Mouse (Mus musculus) common myeloid progenitor, adult 5-6 weeks (primary cell): Measurements from ENCODE around the gene Nav2. TPM values are rescaled to one million over a fixed set of nuclear protein-coding genes. Genes with fewer than 3 reads are reported as not detected.

ENCODE experiments used
- ATAC-seq: replicated peaks from 2 replicates; pipeline ENCODE4 v1.8.0; 2016; ENCODE audit warnings: low read depth, mild to moderate bottlenecking, moderate TSS enrichment, inconsistent platforms; ENCODE audit not compliant: poor library complexity, severe bottlenecking
- total RNA-seq: library from RNA; stranded (forward); fragments of 200-1000, 187-1606 nt; gene quantifications from 2 replicates; pipeline ENCODE4 v1.2.3, GENCODE M21; 2017

Nav2 gene
- total RNA-seq, 1 experiment from 2014 or later = 7.8 TPM

- ATAC-seq = no peak
These were observed 425.6 kb downstream of the Nav2 start for GRCm38 (mm10) chr7:49334163-49334562.

GRCm38 (mm10) chr7:49335056-49335455, 426.5 kb downstream of the Nav2 start:
- ATAC-seq = no peak

- ATAC-seq = no peak
These were observed 428.2 kb downstream of the Nav2 start for GRCm38 (mm10) chr7:49336725-49337124.

GRCm38 (mm10) chr7:49337710-49338109, 429.2 kb downstream of the Nav2 start:
- ATAC-seq = no peak

GRCm38 (mm10) chr7:49339953-49340352, 431.4 kb downstream of the Nav2 start:
- no peak for ATAC-seq

- 0 out of 2 replicates have a peak, but pooled peaks have one; percentile 32 for ATAC-seq
These were observed 432.8 kb downstream of the Nav2 start for GRCm38 (mm10) chr7:49341151-49341918.

GRCm38 (mm10) chr7:49341919-49342529, 433.5 kb downstream of the Nav2 start:
- no peak for ATAC-seq

GRCm38 (mm10) chr7:49342556-49343080, 434.1 kb downstream of the Nav2 start:
- no peak for ATAC-seq

- peak; percentile 54 for ATAC-seq
These were observed 434.6 kb downstream of the Nav2 start for GRCm38 (mm10) chr7:49343081-49343600.

GRCm38 (mm10) chr7:49343752-49344484, 435.4 kb downstream of the Nav2 start:
- no peak for ATAC-seq

- no peak for ATAC-seq
These were observed 439.1 kb downstream of the Nav2 start for GRCm38 (mm10) chr7:49347338-49348272.

GRCm38 (mm10) chr7:49348636-49349035, 440.1 kb downstream of the Nav2 start:
- no peak for ATAC-seq

GRCm38 (mm10) chr7:49350321-49351007, 441.9 kb downstream of the Nav2 start:
- no peak for ATAC-seq

- no peak for ATAC-seq
These were observed 443.2 kb downstream of the Nav2 start for GRCm38 (mm10) chr7:49351596-49352258.

GRCm38 (mm10) chr7:49357441-49358165, 449.1 kb downstream of the Nav2 start:
- ATAC-seq = no peak

GRCm38 (mm10) chr7:49359120-49359519, 450.6 kb downstream of the Nav2 start:
- ATAC-seq = no peak

GRCm38 (mm10) chr7:49360597-49360996, 452.1 kb downstream of the Nav2 start:
- ATAC-seq = no peak
